Mouse (Mus musculus) heart, embryonic 14.5 days (tissue): ENCODE data around the gene Slco1a4. TPM values are rescaled to one million over a fixed set of nuclear protein-coding genes. Genes with fewer than 3 reads are reported as not detected.

ENCODE experiments used
- polyA plus RNA-seq: library from polyadenylated mRNA; unstranded; fragments of >200 nt; fragmentation: Nextera tagmentation; extraction: Ambion mirVana; gene quantifications from 2 replicates; pipeline ENCODE4 v1.2.1, GENCODE M21; 2014

Gene Slco1a4
- polyA plus RNA-seq, 1 experiment from 2014 or later: 0.05 TPM

Other genes with a start within 250 kb of the Slco1a4 start
- not detected in 2 replicates for gene Slco1b2, start 226.7 kb downstream of the Slco1a4 start, polyA plus RNA-seq
- gene Gm5724, start 82.4 kb downstream of the Slco1a4 start, polyA plus RNA-seq: not detected in 2 replicates
- not detected in 2 replicates for gene Slco1a1, start 90.8 kb upstream of the Slco1a4 start, polyA plus RNA-seq
- not detected in 2 replicates for gene Gm6614, start 155.2 kb upstream of the Slco1a4 start, polyA plus RNA-seq